Mouse (Mus musculus) ES-E14 (cell line): ENCODE data around the gene Flnb. TPM values are rescaled to one million over a fixed set of nuclear protein-coding genes. Genes with fewer than 3 reads are reported as not detected.
A peak's percentile ranks its signal among the peaks of the same experiment; 100 is the strongest.

ENCODE experiments used
- DNase-seq: peaks from one replicate; pipeline ENCODE4 v3.0.0-alpha.2; 2013; ENCODE audit warnings: low read depth, low spot score
- H3K27ac ChIP-seq: 2 replicates; pipeline ENCODE4 v1.5.1; 2012; ENCODE audit warnings: low read depth, mild to moderate bottlenecking, low read length, moderate library complexity, mixed read lengths; ENCODE audit not compliant: poor library complexity, insufficient read depth, severe bottlenecking
- H3K36me3 ChIP-seq: 2 replicates; pipeline ENCODE4 v1.6.1; 2012; ENCODE audit warnings: mild to moderate bottlenecking, low read length, moderate library complexity, mixed read lengths; ENCODE audit not compliant: control insufficient read depth, poor library complexity, insufficient read depth, severe bottlenecking
- H3K4me1 ChIP-seq, 2 experiments: fragments of 150-350 bp in 1 of 2; sonication (generic) in 1 of 2; 2 replicates each; pipeline ENCODE4 v1.6.1; 2012; ENCODE audit warnings: low read length in 2 of 2, mild to moderate bottlenecking in 1 of 2, mixed read lengths in 1 of 2; ENCODE audit not compliant: control insufficient read depth in 2 of 2, insufficient read depth in 2 of 2, poor library complexity in 1 of 2
- H3K4me3 ChIP-seq, 2 experiments: fragments of 150-350 bp in 1 of 2; sonication (generic) in 1 of 2; 2 replicates each; pipeline ENCODE4 v1.5.1; 2012; ENCODE audit warnings: low read length in 2 of 2, low read depth in 1 of 2, mild to moderate bottlenecking in 1 of 2, mixed read lengths in 1 of 2; ENCODE audit not compliant: insufficient read depth in 1 of 2, poor library complexity in 1 of 2, severe bottlenecking in 1 of 2
- H3K9ac ChIP-seq: 2 replicates; pipeline ENCODE4 v1.6.1; 2012; ENCODE audit warnings: low read depth, mild to moderate bottlenecking, low read length, mixed read lengths; ENCODE audit not compliant: poor library complexity, insufficient read depth, severe bottlenecking
- H3K9me3 ChIP-seq: fragments of 150-350 bp; sonication (generic); 2 replicates; pipeline ENCODE4 v1.6.1; 2012; ENCODE audit warnings: low read depth, mild to moderate bottlenecking, low read length; ENCODE audit not compliant: control insufficient read depth, insufficient read depth
- CHD2 ChIP-seq: IDR thresholded peaks from 2 replicates; pipeline ENCODE4 v1.6.1; 2014; ENCODE audit warnings: mild to moderate bottlenecking, low read depth, low read length, inconsistent platforms
- HCFC1 ChIP-seq: IDR thresholded peaks from 2 replicates; pipeline ENCODE4 v1.6.1; 2012; ENCODE audit warnings: low read length, inconsistent platforms, borderline replicate concordance; ENCODE audit not compliant: insufficient read depth
- MAFK ChIP-seq: IDR thresholded peaks from 2 replicates; pipeline ENCODE4 v1.6.1; 2014; ENCODE audit warnings: mild to moderate bottlenecking, low read depth, low read length, inconsistent platforms; ENCODE audit not compliant: insufficient read depth
- ZC3H11A ChIP-seq: IDR thresholded peaks from 2 replicates; pipeline ENCODE4 v1.6.1; 2012; ENCODE audit warnings: low read depth, mild to moderate bottlenecking, inconsistent platforms, low read length, borderline replicate concordance
- ZNF384 ChIP-seq: IDR thresholded peaks from 2 replicates; pipeline ENCODE4 v1.6.1; 2012; ENCODE audit warnings: low read depth, low read length, inconsistent platforms
- in situ Hi-C, 2 experiments: fragments of 600-800 bp; cut with MboI; formaldehyde crosslinking; loops; one replicate each; pipeline ENCODE4 v1.15.1; 2025; ENCODE audit warnings: low sequenced_read_pairs in 2 of 2, inconsistent platforms in 1 of 2; ENCODE audit not compliant: unreplicated experiment in 2 of 2
- total RNA-seq: library from RNA; depleted of rRNA; stranded (reverse); fragments of 300-350 nt; gene quantifications from 2 replicates; pipeline ENCODE4 v1.2.3, GENCODE M21; 2012

Gene Flnb
- total RNA-seq, 1 experiment = 350 TPM

GRCm38 (mm10) chr14:7801831-7802230, 15.9 kb upstream of the Flnb start:
- H3K4me1 ChIP-seq = peaks cover 4 to 15% of the 10 kb centered on the region in 2 experiments; a peak in 3 of 4 replicates
- no peak overlapping the region for H3K4me3 ChIP-seq
- no peak overlapping the region for H3K27ac ChIP-seq
- no peak for TF ChIP-seq ZC3H11A
- TF ChIP-seq MAFK = no peak
- no peak for TF ChIP-seq CHD2
- TF ChIP-seq HCFC1 = no peak
- no peak for TF ChIP-seq ZNF384
- in situ Hi-C loops = loop anchor here in 1 of 2 experiments (10.0 kb wide), 1 partner anchor 57 kb away; no protein-coding TSS in a partner anchor
- no peaks in the 10 kb centered on the region for H3K36me3 ChIP-seq
- no peak overlapping the region for H3K9ac ChIP-seq
- H3K9me3 ChIP-seq = no peaks in the 10 kb centered on the region
- DNase-seq = no peak

GRCm38 (mm10) chr14:7803874-7804557, 13.7 kb upstream of the Flnb start:
- TF ChIP-seq CHD2 (no peak), HCFC1 (no peak), ZC3H11A (no peak), ZNF384 (no peak), MAFK (no peak)
- in situ Hi-C loops = loop anchor here in 1 of 2 experiments (10.0 kb wide), 1 partner anchor 59 kb away; no protein-coding TSS in a partner anchor
- Histone ChIP-seq H3K27ac (no peak overlapping the region; the same call in 1 of the 2 replicates), H3K9me3 (no peaks in the 10 kb centered on the region), H3K4me3 (no peak overlapping the region), H3K4me1 (peaks cover 6 to 22% of the 10 kb centered on the region in 2 experiments; a peak in 3 of 4 replicates), H3K9ac (no peak overlapping the region), H3K36me3 (no peaks in the 10 kb centered on the region)
- DNase-seq = no peak

GRCm38 (mm10) chr14:7804558-7804905, 13.2 kb upstream of the Flnb start:
- no peak overlapping the region for H3K4me3 ChIP-seq
- H3K27ac ChIP-seq = no peak overlapping the region; the same call in 1 of the 2 replicates
- TF ChIP-seq HCFC1 = no peak
- no peak for TF ChIP-seq CHD2
- no peaks in the 10 kb centered on the region for H3K36me3 ChIP-seq
- H3K9me3 ChIP-seq = no peaks in the 10 kb centered on the region
- H3K9ac ChIP-seq = no peak overlapping the region
- in situ Hi-C loops = loop anchor here in 1 of 2 experiments (10.0 kb wide), 1 partner anchor 60 kb away; no protein-coding TSS in a partner anchor
- DNase-seq = no peak
- H3K4me1 ChIP-seq = peaks cover 6 to 25% of the 10 kb centered on the region in 2 experiments; a peak in 3 of 4 replicates

- 0 out of 4 replicates have a peak overlapping the region, but pooled peaks of 1 of the 2 experiments have one; percentile 10 for H3K4me3 ChIP-seq
- no peak for TF ChIP-seq CHD2
- no peak for TF ChIP-seq HCFC1
- no peak for TF ChIP-seq ZNF384
- TF ChIP-seq MAFK = no peak
- no peak for TF ChIP-seq ZC3H11A
- no peaks in the 10 kb centered on the region for H3K9me3 ChIP-seq
- peak overlapping the region; percentile 64; the same call in 1 of the 2 replicates for H3K27ac ChIP-seq
- DNase-seq = no peak
- H3K36me3 ChIP-seq = no peaks in the 10 kb centered on the region
- H3K9ac ChIP-seq = peak overlapping the region; percentile 20; the same call in 1 of the 2 replicates
- in situ Hi-C loops = loop anchor here in 1 of 2 experiments (10.0 kb wide), 1 partner anchor 63 kb away; no protein-coding TSS in a partner anchor
- peaks cover 6 to 27% of the 10 kb centered on the region in 2 experiments; a peak in 3 of 4 replicates for H3K4me1 ChIP-seq
Observed at GRCm38 (mm10) chr14:7807711-7808110, 10.0 kb upstream of the Flnb start.
